Mouse (Mus musculus): ENCODE results near the gene Slc16a12. TPM values are rescaled to one million over a fixed set of nuclear protein-coding genes. Genes with fewer than 3 reads are reported as not detected.
A peak's percentile ranks its signal among the peaks of the same experiment; 100 is the strongest.

The Slc16a12 gene
- polyA plus RNA-seq, 1 experiment from 2014 or later = 2.4 TPM

- Histone ChIP-seq H3K4me3 (ENCODE audit: low read depth, low read length) (no peak overlapping the region), H3K36me3 (ENCODE audit: control insufficient read depth, insufficient read depth, low read length) (no peaks in the 10 kb centered on the region), H3K9me3 (ENCODE audit: control insufficient read depth, low read length) (0 out of 2 replicates have a peak, but pooled peaks cover 3% of the 10 kb centered on the region), H3K27me3 (replicated peaks; ENCODE audit: control insufficient read depth, insufficient read depth, low read length) (no peaks in the 10 kb centered on the region), H3K4me2 (ENCODE audit: low read depth, low read length) (no peak overlapping the region), H3K27ac (replicated peaks; ENCODE audit: low read depth, low read length) (no peak overlapping the region), H3K9ac (ENCODE audit: low read depth, low read length) (no peak overlapping the region), H3K4me1 (ENCODE audit: control insufficient read depth, insufficient read depth, low read length) (no peaks in the 10 kb centered on the region)
- no peak for ATAC-seq (ENCODE audit: low read depth)
- 78% methylated on average over 3 of the region's 3 CpGs for WGBS
- no peak for DNase-seq (ENCODE audit: low spot score)
Measured at GRCm38 (mm10) chr19:34737916-34738315, 9.2 kb downstream of the Slc16a12 start.

- Histone ChIP-seq H3K27ac (replicated peaks; ENCODE audit: low read depth, low read length) (no peak overlapping the region), H3K9me3 (ENCODE audit: control insufficient read depth, low read length) (0 out of 2 replicates have a peak, but pooled peaks cover 3% of the 10 kb centered on the region), H3K4me2 (ENCODE audit: low read depth, low read length) (no peak overlapping the region), H3K4me1 (ENCODE audit: control insufficient read depth, insufficient read depth, low read length) (0 out of 2 replicates have a peak, but pooled peaks cover 3% of the 10 kb centered on the region), H3K36me3 (ENCODE audit: control insufficient read depth, insufficient read depth, low read length) (no peaks in the 10 kb centered on the region), H3K4me3 (ENCODE audit: low read depth, low read length) (no peak overlapping the region), H3K9ac (ENCODE audit: low read depth, low read length) (no peak overlapping the region), H3K27me3 (replicated peaks; ENCODE audit: control insufficient read depth, insufficient read depth, low read length) (no peaks in the 10 kb centered on the region)
- 88% methylated on average over 4 of the region's 4 CpGs for WGBS
- no peak for DNase-seq (ENCODE audit: low spot score)
- no peak for ATAC-seq (ENCODE audit: low read depth)
Measured at GRCm38 (mm10) chr19:34735900-34736299, 11.2 kb downstream of the Slc16a12 start.

GRCm38 (mm10) chr19:34733020-34733419 lies 14.1 kb downstream of the Slc16a12 start:
- Histone ChIP-seq H3K9ac (ENCODE audit: low read depth, low read length) (no peak overlapping the region), H3K36me3 (ENCODE audit: control insufficient read depth, insufficient read depth, low read length) (no peaks in the 10 kb centered on the region), H3K27me3 (replicated peaks; ENCODE audit: control insufficient read depth, insufficient read depth, low read length) (no peaks in the 10 kb centered on the region), H3K4me3 (ENCODE audit: low read depth, low read length) (no peak overlapping the region), H3K27ac (replicated peaks; ENCODE audit: low read depth, low read length) (no peak overlapping the region), H3K4me1 (ENCODE audit: control insufficient read depth, insufficient read depth, low read length) (0 out of 2 replicates have a peak, but pooled peaks cover 3% of the 10 kb centered on the region), H3K9me3 (ENCODE audit: control insufficient read depth, low read length) (0 out of 2 replicates have a peak, but pooled peaks cover 2% of the 10 kb centered on the region), H3K4me2 (ENCODE audit: low read depth, low read length) (no peak overlapping the region)
- ATAC-seq (ENCODE audit: low read depth) = no peak
- DNase-seq (ENCODE audit: low spot score) = no peak
- WGBS = 56% methylated on average over 3 of the region's 3 CpGs

- H3K27ac ChIP-seq (replicated peaks; ENCODE audit: low read depth, low read length) = no peak overlapping the region
- 35% methylated on average over 5 of the region's 5 CpGs for WGBS
Measured at GRCm38 (mm10) chr19:34731356-34731755, 15.7 kb downstream of the Slc16a12 start.

GRCm38 (mm10) chr19:34730584-34730983 lies 16.5 kb downstream of the Slc16a12 start:
- Histone ChIP-seq H3K4me3 (ENCODE audit: low read depth, low read length) (no peak overlapping the region), H3K9ac (ENCODE audit: low read depth, low read length) (no peak overlapping the region), H3K27ac (replicated peaks; ENCODE audit: low read depth, low read length) (no peak overlapping the region), H3K36me3 (ENCODE audit: control insufficient read depth, insufficient read depth, low read length) (no peaks in the 10 kb centered on the region), H3K27me3 (replicated peaks; ENCODE audit: control insufficient read depth, insufficient read depth, low read length) (no peaks in the 10 kb centered on the region), H3K4me1 (ENCODE audit: control insufficient read depth, insufficient read depth, low read length) (0 out of 2 replicates have a peak, but pooled peaks cover 3% of the 10 kb centered on the region), H3K9me3 (ENCODE audit: control insufficient read depth, low read length) (no peaks in the 10 kb centered on the region), H3K4me2 (ENCODE audit: low read depth, low read length) (no peak overlapping the region)
- DNase-seq (ENCODE audit: low spot score) = no peak
- WGBS = 94% methylated on average over 4 of the region's 4 CpGs
- no peak for ATAC-seq (ENCODE audit: low read depth)

More at GRCm38 (mm10) chr19:34731356-34731755, 15.7 kb downstream of the Slc16a12 start:
- Histone ChIP-seq H3K9ac (ENCODE audit: low read depth, low read length) (no peak overlapping the region), H3K36me3 (ENCODE audit: control insufficient read depth, insufficient read depth, low read length) (no peaks in the 10 kb centered on the region), H3K4me2 (ENCODE audit: low read depth, low read length) (no peak overlapping the region), H3K9me3 (ENCODE audit: control insufficient read depth, low read length) (no peaks in the 10 kb centered on the region), H3K27me3 (replicated peaks; ENCODE audit: control insufficient read depth, insufficient read depth, low read length) (no peaks in the 10 kb centered on the region), H3K4me3 (ENCODE audit: low read depth, low read length) (no peak overlapping the region), H3K4me1 (ENCODE audit: control insufficient read depth, insufficient read depth, low read length) (0 out of 2 replicates have a peak, but pooled peaks cover 3% of the 10 kb centered on the region)
- DNase-seq (ENCODE audit: low spot score) = peak; percentile 22
- no peak for ATAC-seq (ENCODE audit: low read depth)

- Histone ChIP-seq H3K36me3 (ENCODE audit: control insufficient read depth, insufficient read depth, low read length) (no peaks in the 10 kb centered on the region), H3K4me1 (ENCODE audit: control insufficient read depth, insufficient read depth, low read length) (0 out of 2 replicates have a peak, but pooled peaks cover 3% of the 10 kb centered on the region), H3K9ac (ENCODE audit: low read depth, low read length) (no peak overlapping the region), H3K4me3 (ENCODE audit: low read depth, low read length) (no peak overlapping the region), H3K4me2 (ENCODE audit: low read depth, low read length) (no peak overlapping the region), H3K9me3 (ENCODE audit: control insufficient read depth, low read length) (no peaks in the 10 kb centered on the region), H3K27ac (replicated peaks; ENCODE audit: low read depth, low read length) (no peak overlapping the region), H3K27me3 (replicated peaks; ENCODE audit: control insufficient read depth, insufficient read depth, low read length) (no peaks in the 10 kb centered on the region)
- DNase-seq (ENCODE audit: low spot score) = no peak
- WGBS = 84% methylated on average over 3 of the region's 3 CpGs
- no peak for ATAC-seq (ENCODE audit: low read depth)
Measured at GRCm38 (mm10) chr19:34729505-34729904, 17.6 kb downstream of the Slc16a12 start.

GRCm38 (mm10) chr19:34726254-34726962 lies 20.7 kb downstream of the Slc16a12 start:
- no peak overlapping the region for H3K27ac ChIP-seq (replicated peaks; ENCODE audit: low read depth, low read length)
- H3K4me1 ChIP-seq (ENCODE audit: control insufficient read depth, insufficient read depth, low read length) = 0 out of 2 replicates have a peak, but pooled peaks cover 3% of the 10 kb centered on the region
- no peak for ATAC-seq (ENCODE audit: low read depth)
- H3K4me2 ChIP-seq (ENCODE audit: low read depth, low read length) = no peak overlapping the region
- H3K36me3 ChIP-seq (ENCODE audit: control insufficient read depth, insufficient read depth, low read length) = no peaks in the 10 kb centered on the region
- no peaks in the 10 kb centered on the region for H3K27me3 ChIP-seq (replicated peaks; ENCODE audit: control insufficient read depth, insufficient read depth, low read length)
- no peak overlapping the region for H3K4me3 ChIP-seq (ENCODE audit: low read depth, low read length)
- DNase-seq (ENCODE audit: low spot score) = no peak
- H3K9ac ChIP-seq (ENCODE audit: low read depth, low read length) = no peak overlapping the region
- no peaks in the 10 kb centered on the region for H3K9me3 ChIP-seq (ENCODE audit: control insufficient read depth, low read length)
- 65% methylated on average over 1 of the region's 1 CpGs for WGBS

- Histone ChIP-seq H3K27ac (replicated peaks; ENCODE audit: low read depth, low read length) (no peak overlapping the region), H3K4me2 (ENCODE audit: low read depth, low read length) (no peak overlapping the region), H3K9ac (ENCODE audit: low read depth, low read length) (no peak overlapping the region), H3K9me3 (ENCODE audit: control insufficient read depth, low read length) (no peaks in the 10 kb centered on the region), H3K36me3 (ENCODE audit: control insufficient read depth, insufficient read depth, low read length) (no peaks in the 10 kb centered on the region), H3K4me3 (ENCODE audit: low read depth, low read length) (no peak overlapping the region), H3K27me3 (replicated peaks; ENCODE audit: control insufficient read depth, insufficient read depth, low read length) (no peaks in the 10 kb centered on the region), H3K4me1 (ENCODE audit: control insufficient read depth, insufficient read depth, low read length) (no peaks in the 10 kb centered on the region)
- ATAC-seq (ENCODE audit: low read depth) (no peak), DNase-seq (ENCODE audit: low spot score) (no peak)
- 69% methylated on average over 5 of the region's 5 CpGs for WGBS
Measured at GRCm38 (mm10) chr19:34725418-34725817, 21.7 kb downstream of the Slc16a12 start.

- 84% methylated on average over 4 of the region's 4 CpGs for WGBS
Measured at GRCm38 (mm10) chr19:34724598-34724997, 22.5 kb downstream of the Slc16a12 start.

More at GRCm38 (mm10) chr19:34724598-34724997, 22.5 kb downstream of the Slc16a12 start:
- no peak overlapping the region for H3K4me2 ChIP-seq (ENCODE audit: low read depth, low read length)
- no peak for ATAC-seq (ENCODE audit: low read depth)
- DNase-seq (ENCODE audit: low spot score) = no peak
- no peak overlapping the region for H3K4me3 ChIP-seq (ENCODE audit: low read depth, low read length)
- no peaks in the 10 kb centered on the region for H3K4me1 ChIP-seq (ENCODE audit: control insufficient read depth, insufficient read depth, low read length)
- H3K9me3 ChIP-seq (ENCODE audit: control insufficient read depth, low read length) = no peaks in the 10 kb centered on the region
- H3K9ac ChIP-seq (ENCODE audit: low read depth, low read length) = no peak overlapping the region
- no peaks in the 10 kb centered on the region for H3K36me3 ChIP-seq (ENCODE audit: control insufficient read depth, insufficient read depth, low read length)
- no peaks in the 10 kb centered on the region for H3K27me3 ChIP-seq (replicated peaks; ENCODE audit: control insufficient read depth, insufficient read depth, low read length)
- H3K27ac ChIP-seq (replicated peaks; ENCODE audit: low read depth, low read length) = no peak overlapping the region

All from embryonic facial prominence, embryonic 14.5 days (tissue).